Mouse (Mus musculus): ENCODE data around the gene Ago1. TPM values are rescaled to one million over a fixed set of nuclear protein-coding genes. Genes with fewer than 3 reads are reported as not detected.

The Ago1 gene
- polyA plus RNA-seq, 3 experiments from 2014 or later, result 5.8 to 10.3 (median 9.2) TPM

Other genes starting within 250 kb of the Ago1 start
- 1 to 10 TPM; 3.2 to 6.6 (median 5.1) TPM for gene Map7d1, start 212.2 kb downstream of the Ago1 start, polyA plus RNA-seq (2017; shearing (Covaris generic))
- 10 to 100 TPM; 55.8 to 71.3 (median 70.8) TPM for gene Trappc3, start 206.3 kb downstream of the Ago1 start, polyA plus RNA-seq (2017; shearing (Covaris generic))
- not detected for gene Col8a2, start 181.8 kb downstream of the Ago1 start, polyA plus RNA-seq (2017; shearing (Covaris generic))
- 10 to 100 TPM; 15.9 to 22.5 (median 22.1) TPM for gene Adprhl2, start 146.9 kb downstream of the Ago1 start, polyA plus RNA-seq (2017; shearing (Covaris generic))
- gene Tekt2, start 142.9 kb downstream of the Ago1 start, polyA plus RNA-seq (2017; shearing (Covaris generic)), result not detected
- 10 to 100 TPM; 18.8 to 24.1 (median 19.1) TPM for gene Ago3, start 39.0 kb downstream of the Ago1 start, polyA plus RNA-seq (2017; shearing (Covaris generic))
- under 1 TPM in 2 of 3 experiments, not detected in 1; 0.16 to 0.27 TPM for gene Ago4, start 64.9 kb upstream of the Ago1 start, polyA plus RNA-seq (2017; shearing (Covaris generic))
- 10 to 100 TPM in 1 of 3 experiments, 1 to 10 TPM in 2; 2.4 to 30.1 (median 2.6) TPM for gene Clspn, start 88.4 kb upstream of the Ago1 start, polyA plus RNA-seq (2017; shearing (Covaris generic))
- under 1 TPM; 0.51 to 0.66 (median 0.58) TPM for gene 5730409E04Rik, start 141.2 kb upstream of the Ago1 start, polyA plus RNA-seq (2017; shearing (Covaris generic))
- gene Psmb2, start 209.0 kb upstream of the Ago1 start, polyA plus RNA-seq (2017; shearing (Covaris generic)), result 100 to 1,000 TPM; 279 to 433 (median 354) TPM

All from inflammation-experienced regulatory T-cells, adult 6 months (primary cell).